In the genomic region with DNA sequence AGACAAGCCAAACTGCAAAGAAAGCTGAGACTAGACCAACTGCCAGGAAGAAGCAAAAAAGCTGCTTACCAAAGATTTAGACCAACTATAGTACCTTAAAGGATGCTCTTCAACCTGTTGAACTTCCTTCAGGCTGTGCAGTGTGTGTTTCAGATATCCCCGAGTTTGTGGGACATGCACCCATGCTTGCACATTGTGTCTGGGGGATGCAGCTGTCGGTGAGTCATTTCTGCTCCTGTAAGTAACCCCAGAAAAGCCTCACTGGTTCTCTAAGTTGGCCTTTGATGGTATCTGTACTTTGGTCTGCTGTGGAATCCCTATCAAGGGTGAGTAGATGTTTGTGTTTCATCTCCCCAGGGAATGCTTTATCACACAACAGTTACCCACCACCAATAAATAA, we compare ENCODE assay signal across 27 mouse cellular contexts.
"Had no signal": no experiment of that assay in that cellular context is flagged by ENCODE, and none has a peak within 500 bp of the region (broad histone marks: within the 10 kb centered on the region; RNA-seq: fewer than 3 reads in every experiment).

No protein-coding gene starts in this region.

- H3K27ac ChIP-seq: gastrocnemius, adult 2 months; heart, adult 2 months; heart, embryonic 13.5 days; heart, embryonic 15.5 days; hindbrain, embryonic 10.5 days; hindbrain, embryonic 12.5 days; hindbrain, embryonic 14.5 days; kidney, embryonic 15.5 days; kidney, postnatal 0 days; limb, embryonic 13.5 days; limb, embryonic 15.5 days; liver, embryonic 12.5 days; liver, embryonic 14.5 days had no signal

- DNase-seq: gastrocnemius, adult 2 months; gastrocnemius, postnatal 10 days; gastrocnemius, postnatal 25 days; heart, adult 2 months; heart, postnatal 4 days; kidney, adult 11 months; kidney, adult 2 months; kidney, adult 9 months; kidney, postnatal 14 days; kidney, postnatal 36 days; layer of hippocampus, adult 9-11 months; layer of hippocampus, postnatal 36 days; left cerebral cortex, postnatal 4 days had no signal

- H3K9ac ChIP-seq: heart, embryonic 13.5 days; heart, embryonic 15.5 days; hindbrain, embryonic 12.5 days; hindbrain, embryonic 14.5 days; kidney, embryonic 15.5 days; limb, embryonic 13.5 days; limb, embryonic 15.5 days; liver, embryonic 12.5 days; liver, embryonic 14.5 days had no signal

- H3K9me3 ChIP-seq: heart, embryonic 13.5 days; heart, embryonic 15.5 days; hindbrain, embryonic 10.5 days; hindbrain, embryonic 12.5 days; kidney, embryonic 15.5 days; limb, embryonic 13.5 days; limb, embryonic 15.5 days; liver, embryonic 12.5 days had no signal

- H3K4me3 ChIP-seq: gastrocnemius, adult 2 months; heart, adult 2 months; heart, embryonic 13.5 days; heart, embryonic 15.5 days; hindbrain, embryonic 10.5 days; hindbrain, embryonic 12.5 days; kidney, embryonic 15.5 days; limb, embryonic 13.5 days; limb, embryonic 15.5 days; liver, embryonic 12.5 days had no signal

- H3K36me3 ChIP-seq: heart, embryonic 13.5 days; heart, embryonic 15.5 days; hindbrain, embryonic 10.5 days; hindbrain, embryonic 12.5 days; kidney, embryonic 15.5 days; limb, embryonic 13.5 days; limb, embryonic 15.5 days; liver, embryonic 12.5 days had no signal

- H3K4me1 ChIP-seq: heart, embryonic 15.5 days; hindbrain, embryonic 10.5 days; hindbrain, embryonic 12.5 days; kidney, embryonic 15.5 days; limb, embryonic 13.5 days; limb, embryonic 15.5 days had no signal

- H3K27me3 ChIP-seq: heart, embryonic 13.5 days; heart, embryonic 15.5 days; hindbrain, embryonic 12.5 days; kidney, embryonic 15.5 days; limb, embryonic 13.5 days; limb, embryonic 15.5 days; liver, embryonic 12.5 days had no signal

- H3K4me2 ChIP-seq: heart, embryonic 11.5 days; heart, embryonic 13.5 days; heart, embryonic 15.5 days; hindbrain, embryonic 12.5 days; hindbrain, embryonic 14.5 days; kidney, embryonic 15.5 days; limb, embryonic 13.5 days; limb, embryonic 15.5 days; liver, embryonic 12.5 days had no signal

- ATAC-seq: hindbrain, embryonic 16.5 days; intestine, embryonic 16.5 days; liver, embryonic 12.5 days had no signal
